Comparison of ENCODE assay signal across 8 mouse cellular contexts in genomic region chr2:29661751-29662191, GRCm38 (mm10). TPM values are rescaled to one million over a fixed set of nuclear protein-coding genes. Genes with fewer than 3 reads are reported as not detected.
DNase-seq lines count a peak whose midpoint lies in the region; ATAC-seq and TF ChIP-seq lines count a peak whose summit lies in the region.
"Had no signal": no experiment of that assay in that cellular context is flagged by ENCODE, and none has a peak within 500 bp of the region (broad histone marks: within the 10 kb centered on the region; RNA-seq: fewer than 3 reads in every experiment).

No protein-coding gene starts in this region.

- no peak for TF ChIP-seq POLR2A in myocyte (IDR thresholded peaks at IDR 0.05; ENCODE audit: insufficient read length, low read depth)

- no peaks in the 10 kb centered on the region for H3K27me3 ChIP-seq in myocyte (ENCODE audit: control insufficient read depth, insufficient read depth, insufficient read length)

- ATAC-seq in CD4-positive, CD25-positive, alpha-beta regulatory T cell, adult 4 months: peak; percentile 89
- peak; percentile 87 to 90 for ATAC-seq in hematopoietic stem cell, adult 5-6 weeks (replicated peaks in 1 of 2; ENCODE audit: insufficient read depth in 1 of 2, low FRiP score in 2 of 2, low TSS enrichment in 1 of 2, low read depth in 1 of 2, poor library complexity in 2 of 2, severe bottlenecking in 2 of 2)

- DNase-seq in A20 (ENCODE audit: low read depth, low spot score): peak; percentile 91
- no peak for DNase-seq in cerebellum, adult 11 months
- DNase-seq in urinary bladder, postnatal 14 days (ENCODE audit: low spot score): no peak
- no peak for DNase-seq in gastrocnemius, postnatal 4 days (ENCODE audit: low spot score in 2 of 2)
- DNase-seq: cerebellum, postnatal 36 days had no signal

- no peak overlapping the region for H3K4me3 ChIP-seq in myocyte

- peak overlapping the region; percentile 25 for H3K4me2 ChIP-seq in myocyte (ENCODE audit: low read depth)

- H3K36me3 ChIP-seq in myocyte (ENCODE audit: control insufficient read depth, insufficient read depth): no peaks in the 10 kb centered on the region

- no peak overlapping the region for H3ac ChIP-seq in myocyte (ENCODE audit: control insufficient read depth, insufficient read length)

- peaks cover 31% of the 10 kb centered on the region for H3K79me2 ChIP-seq in myocyte (ENCODE audit: control insufficient read depth, insufficient read depth)

TF ChIP-seq in myocyte, 11 proteins besides CTCF, POLR2A, EP300 and RAD21:
- no peak for TF ChIP-seq MYOG (IDR thresholded peaks at IDR 0.05; ENCODE audit: control insufficient read depth in 1 of 3, insufficient read depth in 1 of 3, insufficient read length in 2 of 3, low read depth in 2 of 3)
- TF ChIP-seq POLR2AphosphoS2 (IDR thresholded peaks at IDR 0.05; ENCODE audit: insufficient read length, low read depth): no peak
- TF ChIP-seq E2F4 (IDR thresholded peaks at IDR 0.05; ENCODE audit: insufficient read depth): no peak

RNA-seq across cellular contexts. Expression of gene Rapgef1, which starts 42.3 kb away (rescaled TPM):
- polyA plus RNA-seq in CD4-positive, CD25-positive, alpha-beta regulatory T cell, adult 4 months (2017; shearing (Covaris generic)): 10 to 100 TPM; 28.7 to 35.9 TPM
- total RNA-seq in hematopoietic stem cell, adult 5-6 weeks (2017): 30.3 and 32.4 TPM in 2 replicates
- 74.5 TPM for polyA plus RNA-seq in myocyte (2012; fragmentation: generic; extraction: Trizol)
- total RNA-seq in gastrocnemius, postnatal 4 days (2021): 100 to 1,000 TPM; 110 to 121 TPM
